Mouse (Mus musculus): Measurements from ENCODE around the gene Kcng3. TPM values are rescaled to one million over a fixed set of nuclear protein-coding genes. Genes with fewer than 3 reads are reported as not detected.

Gene Kcng3
- total and polyA plus RNA-seq, 2 experiments from 2014 or later: 0.09 to 2.3 TPM

GRCm38 (mm10) chr17:83545259-83545658, 86.4 kb downstream of the Kcng3 start:
- Histone ChIP-seq H3K9me3 (ENCODE audit: low read length) (no peaks in the 10 kb centered on the region), H3K4me2 (ENCODE audit: low read depth, low read length, poor library complexity, severe bottlenecking) (peak overlapping the region; percentile 23; the same call in 1 of the 2 replicates), H3K27me3 (ENCODE audit: insufficient read depth, low read length) (no peaks in the 10 kb centered on the region), H3K4me1 (ENCODE audit: insufficient read depth, low read length) (peaks cover 6% of the 10 kb centered on the region; the same call in 1 of the 2 replicates), H3K27ac (ENCODE audit: low read depth, low read length) (no peak overlapping the region), H3K4me3 (ENCODE audit: low read depth, low read length) (no peak overlapping the region), H3K36me3 (ENCODE audit: insufficient read depth, low read length) (no peaks in the 10 kb centered on the region), H3K9ac (replicated peaks; ENCODE audit: low read length, poor library complexity, severe bottlenecking) (no peak overlapping the region)
- peak; percentile 45 for TF ChIP-seq CTCF (IDR thresholded peaks at IDR 0.05)
- no peak for DNase-seq (ENCODE audit: low spot score)
- 59% methylated on average over 6 of the region's 6 CpGs for WGBS
- ATAC-seq (ENCODE audit: low FRiP score): no peak

GRCm38 (mm10) chr17:83542424-83542823, 89.3 kb downstream of the Kcng3 start:
- Histone ChIP-seq H3K27me3 (ENCODE audit: insufficient read depth, low read length) (no peaks in the 10 kb centered on the region), H3K36me3 (ENCODE audit: insufficient read depth, low read length) (no peaks in the 10 kb centered on the region), H3K27ac (ENCODE audit: low read depth, low read length) (no peak overlapping the region), H3K4me2 (ENCODE audit: low read depth, low read length, poor library complexity, severe bottlenecking) (no peak overlapping the region), H3K9ac (replicated peaks; ENCODE audit: low read length, poor library complexity, severe bottlenecking) (no peak overlapping the region), H3K4me3 (ENCODE audit: low read depth, low read length) (no peak overlapping the region), H3K4me1 (ENCODE audit: insufficient read depth, low read length) (peaks cover 6% of the 10 kb centered on the region; the same call in 1 of the 2 replicates), H3K9me3 (ENCODE audit: low read length) (no peaks in the 10 kb centered on the region)
- no peak for TF ChIP-seq CTCF (IDR thresholded peaks at IDR 0.05)
- DNase-seq (ENCODE audit: low spot score) (no peak), ATAC-seq (ENCODE audit: low FRiP score) (no peak)
- 94% methylated on average over 2 of the region's 2 CpGs for WGBS

- H3K27ac ChIP-seq (ENCODE audit: low read depth, low read length): no peak overlapping the region
- no peak overlapping the region for H3K4me2 ChIP-seq (ENCODE audit: low read depth, low read length, poor library complexity, severe bottlenecking)
- DNase-seq (ENCODE audit: low spot score) (no peak), ATAC-seq (ENCODE audit: low FRiP score) (no peak)
- no peak for TF ChIP-seq CTCF (IDR thresholded peaks at IDR 0.05)
- H3K9me3 ChIP-seq (ENCODE audit: low read length): no peaks in the 10 kb centered on the region
- H3K9ac ChIP-seq (replicated peaks; ENCODE audit: low read length, poor library complexity, severe bottlenecking): no peak overlapping the region
- 78% methylated on average over 12 of the region's 12 CpGs for WGBS
- H3K4me3 ChIP-seq (ENCODE audit: low read depth, low read length): no peak overlapping the region
- H3K4me1 ChIP-seq (ENCODE audit: insufficient read depth, low read length): no peaks in the 10 kb centered on the region
- H3K27me3 ChIP-seq (ENCODE audit: insufficient read depth, low read length): no peaks in the 10 kb centered on the region
- no peaks in the 10 kb centered on the region for H3K36me3 ChIP-seq (ENCODE audit: insufficient read depth, low read length)
Measured at GRCm38 (mm10) chr17:83539262-83540037, 92.2 kb downstream of the Kcng3 start.

GRCm38 (mm10) chr17:83538694-83539093, 93.0 kb downstream of the Kcng3 start:
- TF ChIP-seq CTCF (IDR thresholded peaks at IDR 0.05): no peak
- WGBS: 94% methylated on average over 1 of the region's 1 CpGs
- no peaks in the 10 kb centered on the region for H3K36me3 ChIP-seq (ENCODE audit: insufficient read depth, low read length)
- no peak overlapping the region for H3K27ac ChIP-seq (ENCODE audit: low read depth, low read length)
- H3K9ac ChIP-seq (replicated peaks; ENCODE audit: low read length, poor library complexity, severe bottlenecking): no peak overlapping the region
- no peak overlapping the region for H3K4me2 ChIP-seq (ENCODE audit: low read depth, low read length, poor library complexity, severe bottlenecking)
- H3K27me3 ChIP-seq (ENCODE audit: insufficient read depth, low read length): no peaks in the 10 kb centered on the region
- H3K4me1 ChIP-seq (ENCODE audit: insufficient read depth, low read length): no peaks in the 10 kb centered on the region
- ATAC-seq (ENCODE audit: low FRiP score): no peak
- DNase-seq (ENCODE audit: low spot score): no peak
- H3K4me3 ChIP-seq (ENCODE audit: low read depth, low read length): no peak overlapping the region
- no peaks in the 10 kb centered on the region for H3K9me3 ChIP-seq (ENCODE audit: low read length)

GRCm38 (mm10) chr17:83538141-83538540, 93.6 kb downstream of the Kcng3 start:
- no peak overlapping the region for H3K27ac ChIP-seq (ENCODE audit: low read depth, low read length)
- no peak overlapping the region for H3K9ac ChIP-seq (replicated peaks; ENCODE audit: low read length, poor library complexity, severe bottlenecking)
- 67% methylated on average over 9 of the region's 9 CpGs for WGBS
- no peaks in the 10 kb centered on the region for H3K36me3 ChIP-seq (ENCODE audit: insufficient read depth, low read length)
- no peaks in the 10 kb centered on the region for H3K9me3 ChIP-seq (ENCODE audit: low read length)
- ATAC-seq (ENCODE audit: low FRiP score): no peak
- no peaks in the 10 kb centered on the region for H3K27me3 ChIP-seq (ENCODE audit: insufficient read depth, low read length)
- no peaks in the 10 kb centered on the region for H3K4me1 ChIP-seq (ENCODE audit: insufficient read depth, low read length)
- H3K4me3 ChIP-seq (ENCODE audit: low read depth, low read length): no peak overlapping the region
- H3K4me2 ChIP-seq (ENCODE audit: low read depth, low read length, poor library complexity, severe bottlenecking): no peak overlapping the region
- no peak for DNase-seq (ENCODE audit: low spot score)
- TF ChIP-seq CTCF (IDR thresholded peaks at IDR 0.05): no peak

Other genes with a start within 250 kb of the Kcng3 start
- gene Cox7a2l, start 114.6 kb downstream of the Kcng3 start, total RNA-seq (2014; rRNA removed): 354 and 498 TPM in 2 replicates
- 228 and 230 TPM in 2 replicates for gene Cox7a2l, start 114.6 kb downstream of the Kcng3 start, polyA plus RNA-seq (2015; fragmentation: Nextera tagmentation; extraction: Ambion mirVana)
- gene Mta3, start 74.3 kb upstream of the Kcng3 start, total RNA-seq (2014; rRNA removed): 40.3 and 43.6 TPM in 2 replicates
- 27.3 and 28.9 TPM in 2 replicates for gene Mta3, start 74.3 kb upstream of the Kcng3 start, polyA plus RNA-seq (2015; fragmentation: Nextera tagmentation; extraction: Ambion mirVana)
- not detected in 2 replicates for gene Haao, start 216.1 kb upstream of the Kcng3 start, total RNA-seq (2014; rRNA removed)
- 0.23 and 0.56 TPM in 2 replicates for gene Haao, start 216.1 kb upstream of the Kcng3 start, polyA plus RNA-seq (2015; fragmentation: Nextera tagmentation; extraction: Ambion mirVana)

All from midbrain, postnatal 0 days (tissue).